Mouse (Mus musculus) embryonic facial prominence, embryonic 11.5 days (tissue): Measurements from ENCODE around the gene Gm11596. TPM values are rescaled to one million over a fixed set of nuclear protein-coding genes. Genes with fewer than 3 reads are reported as not detected.
"Not testable (repeated sequence)": the region's sequence is repeated elsewhere in the genome, so short reads cannot be mapped to it uniquely, and the experiment has no call there.

ENCODE experiments used
- ATAC-seq: fragments of 200-750 bp; cut with Nextera tagmentation; replicated peaks from 2 replicates; pipeline ENCODE4 v1.8.0; 2017; ENCODE audit warnings: low read depth; ENCODE audit not compliant: insufficient number of reproducible peaks, low FRiP score, low TSS enrichment
- DNase-seq: peaks from one replicate; pipeline ENCODE4 v3.0.0-alpha.2; 2015; ENCODE audit warnings: low spot score
- H3K27ac ChIP-seq: fragments of 300-500 bp; sonication (generic); replicated peaks from 2 replicates; pipeline ENCODE4 v1.5.1; 2014; ENCODE audit warnings: mild to moderate bottlenecking, low read depth, low read length, control low read depth
- H3K27me3 ChIP-seq: fragments of 300-500 bp; sonication (generic); 2 replicates; pipeline ENCODE4 v1.6.1; 2014; ENCODE audit warnings: mild to moderate bottlenecking, low read length, moderate library complexity, mixed read lengths; ENCODE audit not compliant: control insufficient read depth, insufficient read depth
- H3K36me3 ChIP-seq: fragments of 300-500 bp; sonication (generic); replicated peaks from 2 replicates; pipeline ENCODE4 v1.6.1; 2014; ENCODE audit warnings: low read depth, mild to moderate bottlenecking, low read length, moderate library complexity, mixed read lengths; ENCODE audit not compliant: control insufficient read depth, insufficient read depth
- H3K4me1 ChIP-seq: fragments of 300-500 bp; sonication (generic); 2 replicates; pipeline ENCODE4 v1.6.1; 2014; ENCODE audit warnings: low read length, mixed read lengths; ENCODE audit not compliant: control insufficient read depth, insufficient read depth
- H3K4me2 ChIP-seq: fragments of 300-500 bp; sonication (generic); 2 replicates; pipeline ENCODE4 v1.6.1; 2014; ENCODE audit warnings: low read depth, mild to moderate bottlenecking, control low read depth, low read length, moderate library complexity
- H3K4me3 ChIP-seq: fragments of 300-500 bp; sonication (generic); 2 replicates; pipeline ENCODE4 v1.5.1; 2014; ENCODE audit warnings: low read depth, low read length, control low read depth
- H3K9ac ChIP-seq: fragments of 300-500 bp; sonication (generic); replicated peaks from 2 replicates; pipeline ENCODE4 v1.6.1; 2014; ENCODE audit warnings: mild to moderate bottlenecking, control low read depth, low read length
- H3K9me3 ChIP-seq: fragments of 300-500 bp; sonication (generic); replicated peaks from 2 replicates; pipeline ENCODE4 v1.6.1; 2016; ENCODE audit warnings: mild to moderate bottlenecking, low read length, inconsistent platforms, mixed read lengths; ENCODE audit not compliant: control insufficient read depth
- WGBS: fragments of 180-500 bp; shearing (Covaris S2); extraction: QIAGEN DNeasy Blood & Tissue Kit; methylation state at CpG from one replicate; pipeline ENCODE4 v1.1.7; 2014; 5-methylcytosine and 5-hydroxymethylcytosine counted together
- polyA plus RNA-seq: library from polyadenylated mRNA; unstranded; fragments of >200 nt; fragmentation: Nextera tagmentation; extraction: Ambion mirVana; gene quantifications from 2 replicates; pipeline ENCODE4 v1.2.1, GENCODE M21; 2014

Gm11596 gene
- polyA plus RNA-seq = not detected in 2 replicates

- no peak within 1 kb of the TSS for H3K4me2 ChIP-seq
- no peaks in the 10 kb centered on the region for H3K4me1 ChIP-seq
- H3K9me3 ChIP-seq = no peaks in the 10 kb centered on the region
- H3K27me3 ChIP-seq = no peaks in the 10 kb centered on the region
- DNase-seq = no peak
- no peaks in the 10 kb centered on the region for H3K36me3 ChIP-seq
- H3K27ac ChIP-seq = no peak within 1 kb of the TSS
- no peak within 1 kb of the TSS for H3K4me3 ChIP-seq
- no peak within 1 kb of the TSS for H3K9ac ChIP-seq
- ATAC-seq = no peak
- WGBS = 83% methylated on average over 2 of the region's 2 CpGs
Measured at GRCm38 (mm10) chr11:99793367-99793766, at the start of gene Gm11596. Gm11596 (minus strand) TSS chr11:99793467.

GRCm38 (mm10) chr11:99842185-99842584 is 48.9 kb upstream of the Gm11596 start:
- Histone ChIP-seq H3K9ac (no peak overlapping the region), H3K4me2 (no peak overlapping the region), H3K4me3 (no peak overlapping the region), H3K27me3 (no peaks in the 10 kb centered on the region), H3K36me3 (no peaks in the 10 kb centered on the region), H3K9me3 (no peaks in the 10 kb centered on the region), H3K4me1 (no peaks in the 10 kb centered on the region), H3K27ac (no peak overlapping the region)
- no peak for ATAC-seq
- 86% methylated on average over 1 of the region's 1 CpGs for WGBS
- DNase-seq = no peak

GRCm38 (mm10) chr11:99837966-99838365 is 44.7 kb upstream of the Gm11596 start, which contains the start of gene 2300003K06Rik:
2300003K06Rik (minus strand) TSS chr11:99838066.
- Histone ChIP-seq H3K36me3 (no peaks in the 10 kb centered on the region), H3K27me3 (no peaks in the 10 kb centered on the region), H3K27ac (no peak within 1 kb of the TSS), H3K9ac (no peak within 1 kb of the TSS), H3K4me2 (no peak within 1 kb of the TSS), H3K9me3 (no peaks in the 10 kb centered on the region), H3K4me3 (no peak within 1 kb of the TSS), H3K4me1 (no peaks in the 10 kb centered on the region)
- DNase-seq (no peak), ATAC-seq (no peak)
- WGBS = 73% methylated on average over 1 of the region's 1 CpGs

GRCm38 (mm10) chr11:99815566-99815965 is 22.3 kb upstream of the Gm11596 start, which contains the start of gene Gm11564:
Gm11564 (minus strand) TSS chr11:99815666.
- H3K27me3 ChIP-seq, ATAC-seq, H3K4me1 ChIP-seq, H3K9me3 ChIP-seq, H3K27ac ChIP-seq, H3K4me3 ChIP-seq, DNase-seq, H3K9ac ChIP-seq, H3K36me3 ChIP-seq, H3K4me2 ChIP-seq: not testable (repeated sequence)
- WGBS = 82% methylated on average over 2 of the region's 2 CpGs

GRCm38 (mm10) chr11:99809792-99810191 is 16.5 kb upstream of the Gm11596 start, which contains the start of gene Krtap4-13:
Krtap4-13 (minus strand) TSS chr11:99809892.
- H3K27me3 ChIP-seq, DNase-seq, H3K4me3 ChIP-seq, ATAC-seq, H3K4me1 ChIP-seq, H3K9ac ChIP-seq, H3K9me3 ChIP-seq, H3K4me2 ChIP-seq, H3K27ac ChIP-seq, H3K36me3 ChIP-seq: not testable (repeated sequence)

GRCm38 (mm10) chr11:99804346-99804745 is 11.1 kb upstream of the Gm11596 start, which contains the start of gene Gm11554:
Gm11554 (minus strand) TSS chr11:99804446.
- H3K4me1 ChIP-seq, H3K9ac ChIP-seq, DNase-seq, H3K27ac ChIP-seq, H3K4me2 ChIP-seq, ATAC-seq, H3K4me3 ChIP-seq, H3K9me3 ChIP-seq, H3K27me3 ChIP-seq, H3K36me3 ChIP-seq: not testable (repeated sequence)
- WGBS = no CpG with 5 or more reads among the region's 1 CpGs

GRCm38 (mm10) chr11:99798832-99799231 is 5.6 kb upstream of the Gm11596 start, which contains the start of gene Gm11569:
Gm11569 (minus strand) TSS chr11:99798932.
- H3K27ac ChIP-seq, H3K36me3 ChIP-seq, DNase-seq, H3K4me3 ChIP-seq, H3K4me1 ChIP-seq, H3K27me3 ChIP-seq, H3K4me2 ChIP-seq, H3K9ac ChIP-seq, ATAC-seq, H3K9me3 ChIP-seq: not testable (repeated sequence)
- no CpG with 5 or more reads among the region's 1 CpGs for WGBS

- H3K9me3 ChIP-seq, H3K36me3 ChIP-seq, H3K4me1 ChIP-seq, H3K4me3 ChIP-seq, H3K9ac ChIP-seq, H3K27ac ChIP-seq, H3K27me3 ChIP-seq, DNase-seq, H3K4me2 ChIP-seq, ATAC-seq: not testable (repeated sequence)
Measured at GRCm38 (mm10) chr11:99784900-99785299, 8.4 kb downstream of the Gm11596 start, which contains the start of gene Krtap4-9. Krtap4-9 (plus strand) TSS chr11:99785200.
